Mouse (Mus musculus) cortical plate, adult 2 months (tissue): ENCODE measurements around the gene Ntm.

Experiments used
- CTCF ChIP-seq: fragments of 200-500 bp; IDR thresholded peaks from 2 replicates; pipeline ENCODE4 v1.5.1; 2011; ENCODE audit warnings: mild to moderate bottlenecking, control low read depth, low read length; ENCODE audit not compliant: insufficient read depth; ENCODE audit errors: extremely low read depth
- POLR2A ChIP-seq: fragments of 200-500 bp; IDR thresholded peaks from 2 replicates; pipeline ENCODE4 v1.6.1; 2011; ENCODE audit warnings: mild to moderate bottlenecking, low read length, control low read depth; ENCODE audit not compliant: insufficient read depth; ENCODE audit errors: extremely low read depth

- TF ChIP-seq CTCF (no peak), POLR2A (no peak)
Measured at GRCm38 (mm10) chr9:29496002-29496401, 466.9 kb downstream of the Ntm start.
